Mouse (Mus musculus) MEL (cell line): ENCODE data around the gene Scai. TPM values are rescaled to one million over a fixed set of nuclear protein-coding genes. Genes with fewer than 3 reads are reported as not detected.

Experiments
- DNase-seq: peaks from one replicate; pipeline ENCODE4 v3.0.0; 2011; ENCODE audit warnings: low read depth, low spot score
- H3K27ac ChIP-seq: 2 replicates; pipeline ENCODE4 v1.5.1; 2012; ENCODE audit warnings: low read depth, mild to moderate bottlenecking, control low read depth, low read length, moderate library complexity; ENCODE audit not compliant: control insufficient read depth
- H3K27me3 ChIP-seq, 2 experiments: fragments of 150-350 bp in 1 of 2; sonication (generic) in 1 of 2; 2 replicates each; pipeline ENCODE4 v1.6.1; 2012; ENCODE audit warnings: low read length in 2 of 2, mild to moderate bottlenecking in 2 of 2, improper control_type of control experiment in 1 of 2, moderate library complexity in 1 of 2; ENCODE audit not compliant: insufficient read depth in 2 of 2, control insufficient read depth in 1 of 2
- H3K36me3 ChIP-seq, 2 experiments: 2 replicates each; pipeline ENCODE4 v1.6.1; 2012 to 2014; ENCODE audit warnings: low read length in 2 of 2, improper control_type of control experiment in 1 of 2, inconsistent platforms in 1 of 2, mild to moderate bottlenecking in 1 of 2; ENCODE audit not compliant: insufficient read depth in 2 of 2, control insufficient read depth in 1 of 2
- H3K4me1 ChIP-seq, 2 experiments: fragments of 150-350 bp in 1 of 2; sonication (generic) in 1 of 2; 2 replicates each; pipeline ENCODE4 v1.6.1; 2012; ENCODE audit warnings: low read length in 2 of 2, improper control_type of control experiment in 1 of 2, mild to moderate bottlenecking in 1 of 2; ENCODE audit not compliant: insufficient read depth in 2 of 2, control insufficient read depth in 1 of 2
- H3K4me3 ChIP-seq, 2 experiments: fragments of 150-350 bp in 1 of 2; sonication (generic) in 1 of 2; 2 replicates each; pipeline ENCODE4 v1.5.1; 2012; ENCODE audit warnings: low read depth in 2 of 2, low read length in 2 of 2, mild to moderate bottlenecking in 2 of 2, moderate library complexity in 2 of 2, control low read depth in 1 of 2, improper control_type of control experiment in 1 of 2; ENCODE audit not compliant: control insufficient read depth in 1 of 2, insufficient read depth in 1 of 2
- H3K79me2 ChIP-seq: 2 replicates; pipeline ENCODE4 v1.6.1; 2012; ENCODE audit warnings: mild to moderate bottlenecking, low read length, moderate library complexity; ENCODE audit not compliant: control insufficient read depth, poor library complexity, insufficient read depth
- H3K9ac ChIP-seq: 2 replicates; pipeline ENCODE4 v1.6.1; 2012; ENCODE audit warnings: low read depth, mild to moderate bottlenecking, control low read depth, low read length, moderate library complexity; ENCODE audit not compliant: control insufficient read depth, poor library complexity, severe bottlenecking
- H3K9me3 ChIP-seq: fragments of 150-350 bp; sonication (generic); replicated peaks from 2 replicates; pipeline ENCODE4 v1.6.1; 2012; ENCODE audit warnings: mild to moderate bottlenecking, low read length, improper control_type of control experiment, moderate library complexity; ENCODE audit not compliant: insufficient read depth
- BHLHE40 ChIP-seq: IDR thresholded peaks from 2 replicates; pipeline ENCODE4 v1.6.1; 2012; ENCODE audit warnings: low read depth, mild to moderate bottlenecking, inconsistent platforms, low read length, improper control_type of control experiment, borderline replicate concordance
- CHD2 ChIP-seq: IDR thresholded peaks from 2 replicates; pipeline ENCODE4 v1.6.1; 2011; ENCODE audit warnings: low read length, improper control_type of control experiment
- CTCF ChIP-seq, 3 experiments: IDR thresholded peaks in 2 of 3; conservative IDR thresholded peaks in 1 of 3; 2 replicates each; pipeline ENCODE4 v1.5.1; 2011 to 2012; ENCODE audit warnings: low read length in 3 of 3, low read depth in 2 of 3, mild to moderate bottlenecking in 2 of 3, improper control_type of control experiment in 1 of 3, inconsistent platforms in 1 of 3, mixed read lengths in 1 of 3, moderate library complexity in 1 of 3; ENCODE audit not compliant: control insufficient read depth in 1 of 3, insufficient read depth in 1 of 3, poor library complexity in 1 of 3, severe bottlenecking in 1 of 3
- E2F4 ChIP-seq: IDR thresholded peaks from 2 replicates; pipeline ENCODE4 v1.6.1; 2011; ENCODE audit warnings: low read depth, low read length, improper control_type of control experiment, borderline replicate concordance
- ELF1 ChIP-seq: IDR thresholded peaks from 2 replicates; pipeline ENCODE4 v1.6.1; 2014; ENCODE audit warnings: low read depth, mild to moderate bottlenecking, inconsistent platforms, low read length, improper control_type of control experiment, moderate library complexity
- EP300 ChIP-seq, 2 experiments: IDR thresholded peaks; 2 replicates each; pipeline ENCODE4 v1.6.1; 2011; ENCODE audit warnings: improper control_type of control experiment in 2 of 2, low read length in 2 of 2, low read depth in 1 of 2, mild to moderate bottlenecking in 1 of 2
- ETS1 ChIP-seq: IDR thresholded peaks from 2 replicates; pipeline ENCODE4 v1.6.1; 2012; ENCODE audit warnings: low read depth, mild to moderate bottlenecking, inconsistent platforms, low read length, improper control_type of control experiment, moderate library complexity
- GABPA ChIP-seq: IDR thresholded peaks from 2 replicates; pipeline ENCODE4 v1.6.1; 2012; ENCODE audit warnings: low read depth, mild to moderate bottlenecking, inconsistent platforms, low read length, improper control_type of control experiment, moderate library complexity
- GATA1 ChIP-seq: IDR thresholded peaks from 2 replicates; pipeline ENCODE4 v1.6.1; 2011; ENCODE audit warnings: low read depth, low read length, improper control_type of control experiment
- HCFC1 ChIP-seq: IDR thresholded peaks from 2 replicates; pipeline ENCODE4 v1.6.1; 2012; ENCODE audit warnings: low read depth, mild to moderate bottlenecking, inconsistent platforms, low read length, improper control_type of control experiment, moderate library complexity
- MAZ ChIP-seq: IDR thresholded peaks from 2 replicates; pipeline ENCODE4 v1.6.1; 2012; ENCODE audit warnings: low read depth, mild to moderate bottlenecking, inconsistent platforms, low read length, improper control_type of control experiment
- MEF2A ChIP-seq: IDR thresholded peaks from 2 replicates; pipeline ENCODE4 v1.6.1; 2014; ENCODE audit warnings: low read depth, mild to moderate bottlenecking, inconsistent platforms, low read length, improper control_type of control experiment; ENCODE audit not compliant: poor library complexity, insufficient replicate concordance, severe bottlenecking; ENCODE audit errors: extremely low read depth
- MYB ChIP-seq: IDR thresholded peaks from 2 replicates; pipeline ENCODE4 v1.6.1; 2011; ENCODE audit warnings: mild to moderate bottlenecking, low read depth, low read length, improper control_type of control experiment
- RCOR1 ChIP-seq: IDR thresholded peaks from 2 replicates; pipeline ENCODE4 v1.6.1; 2012; ENCODE audit warnings: low read depth, mild to moderate bottlenecking, inconsistent platforms, low read length, improper control_type of control experiment
- SIN3A ChIP-seq: IDR thresholded peaks from 2 replicates; pipeline ENCODE4 v1.6.1; 2012; ENCODE audit warnings: low read length, improper control_type of control experiment, inconsistent platforms
- TBP ChIP-seq: IDR thresholded peaks from 2 replicates; pipeline ENCODE4 v1.8.0; 2011; ENCODE audit warnings: low read depth, low read length, improper control_type of control experiment
- USF2 ChIP-seq, 2 experiments: IDR thresholded peaks; 2 replicates each; pipeline ENCODE4 v1.6.1; 2011 to 2012; ENCODE audit warnings: improper control_type of control experiment in 2 of 2, low read length in 2 of 2, borderline replicate concordance in 1 of 2, inconsistent platforms in 1 of 2, low read depth in 1 of 2, mild to moderate bottlenecking in 1 of 2; ENCODE audit not compliant: insufficient read depth in 1 of 2
- ZC3H11A ChIP-seq: IDR thresholded peaks from 2 replicates; pipeline ENCODE4 v1.6.1; 2012; ENCODE audit warnings: low read depth, mild to moderate bottlenecking, inconsistent platforms, low read length, improper control_type of control experiment
- polyA plus RNA-seq, 2 experiments: library from polyadenylated mRNA; stranded (reverse) in 1 of 2; unstranded in 1 of 2; fragments of >175 nt in 1 of 2; fragments of >200 nt in 1 of 2; gene quantifications; 2 replicates each; pipeline versions ENCODE4 v1.2.1 to v1.2.4; 2012; ENCODE audit warnings: low replicate concordance in 2 of 2, low read depth in 1 of 2; ENCODE audit not compliant: insufficient read length in 2 of 2, insufficient read depth in 1 of 2, missing spikeins in 1 of 2
- total RNA-seq: library from RNA; depleted of rRNA; stranded (reverse); fragments of 300-350 nt; gene quantifications from 2 replicates; pipeline ENCODE4 v1.2.3, GENCODE M21; 2012

The Scai gene
- total and polyA plus RNA-seq, 3 experiments: 1.8 to 4.6 TPM; not detected in 1

DNA sequence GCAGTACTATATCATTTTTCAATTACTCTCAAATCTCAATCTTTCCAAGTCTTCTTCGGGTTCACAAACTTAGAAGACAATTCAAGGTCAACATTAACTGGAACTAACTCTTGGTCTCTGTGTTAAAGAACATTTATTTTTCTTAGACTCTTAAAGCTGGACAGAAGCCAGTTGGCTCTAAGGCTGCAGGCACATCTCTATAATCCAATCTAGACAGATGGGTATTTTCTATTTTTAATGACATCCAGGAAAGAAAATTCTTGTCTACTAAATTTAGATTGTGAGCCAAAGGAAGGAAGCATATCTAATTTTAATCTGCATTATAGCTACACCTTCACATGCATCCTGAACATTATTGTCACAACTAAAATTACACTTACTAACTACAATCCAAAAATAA, 32.6 kb downstream of the Scai start:
- Histone ChIP-seq H3K27me3 (no peaks in the 10 kb centered on the region), H3K9me3 (no peaks in the 10 kb centered on the region), H3K4me3 (no peak overlapping the region), H3K79me2 (no peaks in the 10 kb centered on the region), H3K9ac (no peak overlapping the region), H3K4me1 (peaks cover 16 to 17% of the 10 kb centered on the region in 2 experiments), H3K27ac (no peak overlapping the region), H3K36me3 (peaks cover 0 to 25% of the 10 kb centered on the region in 2 experiments; a peak in 3 of 4 replicates)
- DNase-seq: no peak
- TF ChIP-seq HCFC1 (no peak), CHD2 (no peak), MYB (no peak), ETS1 (peak; percentile 10; the same call in 1 of the 2 replicates), ELF1 (no peak), EP300 (IDR thresholded peaks at IDR 0.05; ENCODE audit: low read depth in 1 of 2, low read length in 2 of 2) (no peak), E2F4 (no peak), MEF2A (peak; percentile 86; the same call in 1 of the 2 replicates), USF2 (IDR thresholded peaks at IDR 0.05; ENCODE audit: borderline replicate concordance in 1 of 2, insufficient read depth in 1 of 2, low read depth in 1 of 2, low read length in 2 of 2) (no peak)

DNA sequence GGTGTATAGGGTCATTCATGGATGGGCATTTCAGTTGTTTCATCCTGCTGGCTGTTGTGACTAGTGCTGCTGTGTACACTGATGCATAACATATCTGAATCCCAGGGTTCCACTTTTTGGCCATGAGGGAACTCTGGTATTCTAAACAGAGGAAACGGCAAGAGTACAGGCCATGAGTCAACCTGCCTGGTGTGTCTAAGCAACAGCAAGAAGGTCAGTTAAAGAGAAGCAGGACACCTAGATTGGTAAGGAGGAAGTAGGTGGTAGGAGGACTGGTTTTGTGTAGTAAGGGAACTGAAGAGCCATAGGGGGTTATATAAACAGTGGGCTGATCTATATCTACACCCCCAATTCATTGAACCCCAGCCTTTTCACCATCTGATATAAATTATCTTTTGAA, 33.7 kb downstream of the Scai start:
- no peaks in the 10 kb centered on the region for H3K79me2 ChIP-seq
- no peak overlapping the region for H3K4me3 ChIP-seq
- H3K4me1 ChIP-seq: peaks cover 16 to 17% of the 10 kb centered on the region in 2 experiments
- H3K36me3 ChIP-seq: peaks cover 0 to 25% of the 10 kb centered on the region in 2 experiments; a peak in 3 of 4 replicates
- no peak overlapping the region for H3K9ac ChIP-seq
- DNase-seq: peak; percentile 37
- no peaks in the 10 kb centered on the region for H3K9me3 ChIP-seq
- H3K27me3 ChIP-seq: no peaks in the 10 kb centered on the region
- no peak overlapping the region for H3K27ac ChIP-seq
- 0 out of 2 replicates have a peak, but pooled peaks have one; percentile 25 for TF ChIP-seq GATA1
- TF ChIP-seq BHLHE40: no peak

DNA sequence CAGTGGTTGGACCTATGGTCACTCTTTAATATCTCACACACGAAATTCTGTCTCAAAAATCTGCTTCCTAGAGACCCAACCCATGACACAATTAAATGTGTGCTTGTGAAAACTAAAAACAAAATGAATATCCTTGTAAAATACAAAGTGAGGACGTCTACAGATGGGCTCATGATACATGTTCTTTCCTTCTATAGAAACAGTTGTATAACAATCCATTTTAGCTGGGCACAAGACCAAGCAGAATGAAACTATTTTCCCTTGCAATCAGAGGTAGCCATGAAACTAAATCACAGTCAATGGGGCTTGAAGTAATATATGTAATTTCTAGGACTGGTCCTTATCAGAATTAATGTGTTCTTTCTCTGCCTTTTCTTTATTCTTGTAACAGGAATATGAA, 39.6 kb downstream of the Scai start:
- Histone ChIP-seq H3K4me3 (no peak overlapping the region), H3K9me3 (no peaks in the 10 kb centered on the region), H3K27me3 (no peaks in the 10 kb centered on the region), H3K36me3 (peaks cover 0 to 25% of the 10 kb centered on the region in 2 experiments; a peak in 3 of 4 replicates), H3K27ac (no peak overlapping the region), H3K79me2 (no peaks in the 10 kb centered on the region), H3K4me1 (peaks cover 11% of the 10 kb centered on the region in 2 experiments), H3K9ac (no peak overlapping the region)
- no peak for DNase-seq
- TF ChIP-seq HCFC1: no peak
- no peak for TF ChIP-seq MAZ
- no peak for TF ChIP-seq CTCF (IDR thresholded peaks at IDR 0.05 in 2 of 3, conservative IDR thresholded peaks at IDR 0.05 in 1 of 3; ENCODE audit: control insufficient read depth in 1 of 3, insufficient read depth in 1 of 3, low read depth in 2 of 3, low read length in 3 of 3, poor library complexity in 1 of 3, severe bottlenecking in 1 of 3)
- no peak for TF ChIP-seq ZC3H11A
- TF ChIP-seq RCOR1: no peak
- TF ChIP-seq USF2 (IDR thresholded peaks at IDR 0.05; ENCODE audit: borderline replicate concordance in 1 of 2, insufficient read depth in 1 of 2, low read depth in 1 of 2, low read length in 2 of 2): no peak
- no peak for TF ChIP-seq SIN3A
- no peak for TF ChIP-seq GABPA
- no peak for TF ChIP-seq GATA1
- no peak for TF ChIP-seq TBP
